Mouse (Mus musculus): ENCODE results near the gene Itga4. TPM values are rescaled to one million over a fixed set of nuclear protein-coding genes. Genes with fewer than 3 reads are reported as not detected.
A peak's percentile ranks its signal among the peaks of the same experiment; 100 is the strongest.

Itga4 gene
- total RNA-seq, 2 experiments from 2014 or later: 241 to 384 TPM

DNA sequence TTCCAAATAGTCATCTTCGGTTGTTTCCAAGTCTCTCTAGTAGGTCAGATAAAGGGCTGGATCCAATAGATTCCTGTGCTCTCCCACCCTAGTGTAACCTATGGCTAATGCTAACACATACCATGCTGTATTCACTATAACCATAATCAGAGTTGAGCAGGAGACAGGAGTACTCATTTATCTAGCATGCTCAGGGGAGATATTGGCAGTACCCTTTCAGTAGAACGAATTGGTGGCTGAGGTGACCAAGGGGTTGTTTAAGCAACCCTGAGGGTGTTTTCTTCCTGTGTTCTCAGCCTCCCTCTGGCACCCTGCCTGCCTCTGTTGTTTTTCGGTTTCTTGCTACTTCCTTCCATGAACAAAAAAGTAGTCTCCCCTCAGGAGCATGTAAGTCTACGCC lies 4.1 kb downstream of the Itga4 start:
- peak; percentile 68 for ATAC-seq (replicated peaks; ENCODE audit: low FRiP score, poor library complexity, severe bottlenecking)

GRCm38 (mm10) chr2:79265665-79266064 lies 10.4 kb downstream of the Itga4 start:
- ATAC-seq (replicated peaks; ENCODE audit: low FRiP score, poor library complexity, severe bottlenecking): peak; percentile 84

GRCm38 (mm10) chr2:79266480-79266879 lies 11.3 kb downstream of the Itga4 start:
- ATAC-seq (replicated peaks; ENCODE audit: low FRiP score, poor library complexity, severe bottlenecking): no peak

- no peak for ATAC-seq (replicated peaks; ENCODE audit: low FRiP score, poor library complexity, severe bottlenecking)
Measured at GRCm38 (mm10) chr2:79267181-79267580, 12.0 kb downstream of the Itga4 start.

- no peak for ATAC-seq (replicated peaks; ENCODE audit: low FRiP score, poor library complexity, severe bottlenecking)
Measured at GRCm38 (mm10) chr2:79268863-79269262, 13.6 kb downstream of the Itga4 start.

DNA sequence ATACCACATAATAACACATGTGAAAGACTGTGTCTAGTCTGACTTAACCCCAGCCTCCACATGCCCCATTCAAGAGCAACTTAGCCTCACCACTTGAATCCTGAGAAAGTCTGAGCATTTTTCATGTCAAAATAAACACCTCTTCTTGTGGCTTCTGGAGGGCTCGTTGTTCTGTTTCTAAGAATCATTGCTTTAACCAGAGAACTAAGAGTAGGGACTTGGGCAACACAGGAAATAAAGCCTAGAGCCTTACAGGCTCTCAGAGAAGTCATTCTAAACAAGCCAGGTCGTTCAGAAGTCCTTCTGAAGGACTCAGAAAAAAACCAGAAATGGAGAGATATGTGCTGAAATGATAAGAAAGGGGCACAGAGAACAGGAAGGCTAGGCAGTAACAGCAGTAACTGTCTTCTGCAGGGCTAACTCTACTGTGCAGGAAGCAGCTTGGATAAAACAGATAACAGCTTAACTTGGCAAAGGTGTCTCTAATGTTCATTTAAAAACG lies 14.9 kb downstream of the Itga4 start:
- peak; percentile 82 for ATAC-seq (replicated peaks; ENCODE audit: low FRiP score, poor library complexity, severe bottlenecking)

- ATAC-seq (replicated peaks; ENCODE audit: low FRiP score, poor library complexity, severe bottlenecking): no peak
Measured at GRCm38 (mm10) chr2:79271838-79272237, 16.6 kb downstream of the Itga4 start.

DNA sequence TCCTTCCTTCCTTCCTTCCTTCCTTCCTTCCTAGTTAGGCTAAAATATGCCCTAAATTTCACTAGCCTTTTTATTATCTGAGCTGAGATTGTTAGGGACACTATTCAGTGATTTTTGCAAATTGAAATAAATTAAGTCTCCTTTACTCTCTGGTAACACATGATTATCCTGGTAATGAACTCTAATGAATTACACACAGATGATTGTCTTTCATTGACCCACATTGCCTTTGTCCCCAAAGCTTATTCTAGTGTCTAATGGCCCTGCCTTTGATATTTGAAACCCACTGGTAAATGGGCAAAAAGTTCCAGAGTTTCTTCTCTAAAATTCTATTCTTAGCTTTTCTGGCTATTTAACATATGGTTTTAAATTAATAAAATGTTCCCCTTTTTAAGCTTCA lies 23.4 kb downstream of the Itga4 start:
- no peak for ATAC-seq (replicated peaks; ENCODE audit: low FRiP score, poor library complexity, severe bottlenecking)

GRCm38 (mm10) chr2:79284206-79284605 lies 29.0 kb downstream of the Itga4 start:
- no peak for ATAC-seq (replicated peaks; ENCODE audit: low FRiP score, poor library complexity, severe bottlenecking)

- ATAC-seq (replicated peaks; ENCODE audit: low FRiP score, poor library complexity, severe bottlenecking): no peak
Measured at GRCm38 (mm10) chr2:79290149-79290548, 34.9 kb downstream of the Itga4 start.

DNA sequence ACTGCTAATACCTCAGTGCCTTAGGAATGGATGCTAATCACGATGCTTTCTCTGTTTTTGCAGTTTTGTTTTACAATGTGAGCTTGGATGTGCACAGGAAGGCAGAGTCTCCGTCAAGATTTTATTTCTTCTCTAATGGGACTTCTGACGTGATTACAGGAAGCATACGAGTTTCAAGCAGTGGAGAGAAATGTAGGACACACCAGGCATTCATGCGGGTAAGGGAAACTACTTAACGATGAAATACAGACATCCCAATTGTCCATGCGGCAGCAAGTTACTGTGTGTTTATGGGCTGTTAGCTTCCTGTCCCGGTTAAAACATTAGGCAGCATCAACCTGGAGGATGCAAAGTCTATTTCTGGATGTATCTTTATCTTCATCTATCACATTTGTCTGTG lies 36.7 kb downstream of the Itga4 start:
- no peak for ATAC-seq (replicated peaks; ENCODE audit: low FRiP score, poor library complexity, severe bottlenecking)

DNA sequence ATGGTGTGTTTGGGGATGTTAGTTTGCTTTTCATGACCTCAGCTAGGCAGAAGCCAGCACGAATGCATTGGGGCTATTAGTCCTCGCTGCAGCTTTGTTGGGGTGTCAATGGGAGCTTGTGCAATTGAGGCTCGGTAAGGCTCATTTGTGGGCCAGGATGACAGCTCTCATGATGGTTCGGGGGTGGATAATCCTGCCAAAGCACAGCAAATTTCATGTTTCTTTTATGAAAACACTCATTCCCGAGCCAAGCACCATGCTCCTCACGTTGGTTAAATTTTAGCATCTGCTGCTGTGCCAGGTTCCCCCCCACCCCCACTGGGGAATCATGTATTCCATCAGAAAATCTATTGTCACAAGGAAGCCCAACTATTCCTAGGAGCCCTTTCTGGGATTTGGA lies 37.2 kb downstream of the Itga4 start:
- no peak for ATAC-seq (replicated peaks; ENCODE audit: low FRiP score, poor library complexity, severe bottlenecking)

DNA sequence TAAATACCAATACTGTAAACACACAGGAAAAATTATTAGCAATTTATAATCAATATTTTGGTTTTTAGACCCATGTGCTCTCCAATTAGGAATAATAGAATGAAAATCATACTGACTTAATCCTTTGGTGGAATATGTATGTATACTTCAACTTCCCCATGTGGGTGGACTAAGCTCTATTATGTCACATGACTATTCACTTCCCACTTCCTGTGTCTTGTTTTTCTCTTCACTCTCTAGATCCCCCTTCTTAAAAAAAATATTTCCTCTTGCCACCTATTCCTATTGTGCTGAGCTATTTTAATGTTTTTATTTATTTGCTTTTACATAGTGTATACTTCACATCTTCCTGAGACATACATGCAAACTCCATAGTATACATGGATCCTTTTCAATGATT lies 47.2 kb downstream of the Itga4 start:
- no peak for ATAC-seq (replicated peaks; ENCODE audit: low FRiP score, poor library complexity, severe bottlenecking)

- no peak for ATAC-seq (replicated peaks; ENCODE audit: low FRiP score, poor library complexity, severe bottlenecking)
Measured at GRCm38 (mm10) chr2:79307549-79307948, 52.3 kb downstream of the Itga4 start.

DNA sequence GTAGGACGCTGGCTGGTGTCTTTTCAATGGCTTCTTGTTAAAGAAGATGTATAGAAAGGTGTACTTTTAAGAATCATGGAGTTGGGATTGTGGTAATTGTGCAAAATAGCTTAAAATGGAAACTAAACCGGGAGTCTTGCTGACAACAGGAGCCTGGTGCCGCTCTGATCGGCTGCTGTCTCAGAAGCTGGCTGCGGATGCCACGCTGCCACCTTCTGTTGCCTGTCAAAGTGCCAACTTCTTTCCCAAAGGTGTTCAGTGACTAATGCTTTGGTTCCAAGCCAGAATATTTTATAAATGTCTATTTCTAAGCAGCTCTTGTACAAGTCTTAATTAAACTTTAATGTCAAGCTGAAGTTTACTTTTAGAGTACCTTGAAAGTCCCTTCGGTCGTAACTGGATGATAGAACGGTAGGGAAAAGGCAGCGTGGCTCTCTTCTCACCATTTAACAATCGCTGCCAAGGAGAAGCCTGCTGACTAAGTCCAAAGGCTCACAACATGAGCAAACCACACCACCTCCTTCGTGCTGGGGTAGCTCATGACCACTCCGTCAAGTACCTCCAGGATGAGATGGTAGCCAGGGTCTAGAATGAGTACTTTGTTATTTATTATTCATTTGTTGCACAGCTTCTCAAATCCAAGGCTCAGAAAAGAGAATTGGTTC lies 54.4 kb downstream of the Itga4 start:
- ATAC-seq (replicated peaks; ENCODE audit: low FRiP score, poor library complexity, severe bottlenecking): no peak

GRCm38 (mm10) chr2:79312499-79312898 lies 57.3 kb downstream of the Itga4 start:
- no peak for ATAC-seq (replicated peaks; ENCODE audit: low FRiP score, poor library complexity, severe bottlenecking)

DNA sequence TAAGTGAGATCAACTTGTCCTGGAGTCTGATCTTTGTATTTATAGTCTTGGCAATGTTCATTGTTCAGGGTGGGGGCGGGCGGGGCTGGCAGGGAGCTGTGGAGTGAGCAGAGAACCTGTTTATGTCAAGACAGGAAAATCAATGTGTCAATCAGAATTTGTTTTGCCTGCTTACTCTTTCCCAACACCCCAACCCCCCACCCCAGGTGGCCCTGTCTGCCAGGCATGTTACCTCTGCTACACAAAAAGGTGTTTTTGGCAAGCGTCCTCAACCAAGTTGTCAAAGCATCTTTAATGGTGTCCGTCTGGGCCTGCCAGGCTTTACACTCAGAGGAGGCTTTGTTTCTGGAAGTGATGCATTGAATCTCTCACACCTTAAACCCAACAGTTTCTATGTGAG lies 59.9 kb downstream of the Itga4 start:
- no peak for ATAC-seq (replicated peaks; ENCODE audit: low FRiP score, poor library complexity, severe bottlenecking)

GRCm38 (mm10) chr2:79316182-79316880 lies 61.1 kb downstream of the Itga4 start:
- ATAC-seq (replicated peaks; ENCODE audit: low FRiP score, poor library complexity, severe bottlenecking): no peak

- no peak for ATAC-seq (replicated peaks; ENCODE audit: low FRiP score, poor library complexity, severe bottlenecking)
Measured at GRCm38 (mm10) chr2:79328079-79328478, 72.9 kb downstream of the Itga4 start.

DNA sequence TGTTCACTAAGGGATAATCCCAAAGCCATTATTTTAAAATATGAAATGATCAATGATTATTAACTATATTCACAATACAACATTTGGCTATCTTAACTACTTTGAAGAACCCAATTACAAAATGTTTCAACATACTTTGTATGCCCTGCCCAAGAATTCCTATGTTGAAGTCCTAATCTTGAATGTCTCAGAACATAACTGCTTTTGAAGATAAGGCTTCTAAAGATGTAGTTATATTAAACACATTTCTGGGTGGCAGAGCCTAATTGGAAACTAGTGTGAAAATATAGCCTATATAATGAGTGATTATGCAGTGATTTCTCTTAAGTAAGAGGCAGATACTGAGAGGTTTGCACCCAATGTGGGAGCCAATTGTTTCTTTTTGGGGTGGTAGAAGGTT lies 79.4 kb downstream of the Itga4 start:
- ATAC-seq (replicated peaks; ENCODE audit: low FRiP score, poor library complexity, severe bottlenecking): no peak

DNA sequence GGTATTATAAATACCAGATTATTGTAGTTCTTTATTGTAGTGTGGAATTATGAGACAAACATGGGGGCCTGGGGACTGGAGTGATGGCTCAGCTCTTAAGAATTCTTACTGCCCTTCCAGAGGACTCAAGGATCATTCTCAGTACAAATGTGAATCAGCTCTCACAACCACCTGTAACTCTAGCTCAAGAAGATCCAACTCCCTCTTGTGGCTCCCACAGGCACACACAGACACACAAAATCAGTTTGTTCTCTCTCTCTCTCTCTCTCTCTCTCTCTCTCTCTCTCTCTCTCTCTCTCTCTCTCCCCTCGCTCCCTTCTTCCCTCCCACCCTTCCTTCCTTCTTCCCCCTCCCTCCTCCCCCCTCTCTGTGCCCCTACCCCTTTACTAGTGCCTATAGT lies 80.9 kb downstream of the Itga4 start:
- ATAC-seq (replicated peaks; ENCODE audit: low FRiP score, poor library complexity, severe bottlenecking): no peak

DNA sequence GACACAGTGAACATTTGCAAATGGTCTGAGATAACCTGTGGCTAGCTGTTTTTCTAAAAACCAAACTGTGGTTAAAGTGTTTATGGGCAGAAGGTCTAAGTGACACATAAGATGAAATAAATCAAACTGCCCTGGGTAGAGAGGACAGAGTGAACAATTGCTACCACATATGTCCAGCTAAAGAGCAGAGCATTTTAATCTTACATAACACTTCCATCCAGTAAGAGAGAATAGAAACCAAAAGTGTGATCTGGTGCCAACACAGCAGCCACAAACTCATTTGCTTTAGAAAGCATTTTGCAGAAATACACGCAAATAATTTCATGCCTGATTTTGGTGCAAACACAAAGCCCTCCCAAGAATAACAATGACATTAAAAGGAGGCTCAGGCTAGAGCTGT lies 83.8 kb downstream of the Itga4 start:
- no peak for ATAC-seq (replicated peaks; ENCODE audit: low FRiP score, poor library complexity, severe bottlenecking)
